8 mouse cellular contexts compared by ENCODE assay signal in genomic region chr9:66124111-66124531, GRCm38 (mm10). TPM values are rescaled to one million over a fixed set of nuclear protein-coding genes. Genes with fewer than 3 reads are reported as not detected.
DNase-seq lines count a peak whose midpoint lies in the region; ATAC-seq and TF ChIP-seq lines count a peak whose summit lies in the region.

No protein-coding gene starts in this region.

- H3K36me3 ChIP-seq in kidney, adult 2 months (ENCODE audit: control insufficient read depth, insufficient read depth, low read length): no peaks in the 10 kb centered on the region
- 0 out of 2 replicates have a peak, but pooled peaks cover 2% of the 10 kb centered on the region for H3K36me3 ChIP-seq in intestine, embryonic 14.5 days (ENCODE audit: control insufficient read depth, insufficient read depth, low read length)
- H3K36me3 ChIP-seq in lung, postnatal 0 days (ENCODE audit: insufficient read depth, low read length): no peaks in the 10 kb centered on the region
- no peaks in the 10 kb centered on the region for H3K36me3 ChIP-seq in testis, adult 2 months (ENCODE audit: control insufficient read depth, insufficient read depth, low read length)

- H3K9me3 ChIP-seq in intestine, embryonic 14.5 days (ENCODE audit: control insufficient read depth, low read length): no peaks in the 10 kb centered on the region
- no peaks in the 10 kb centered on the region for H3K9me3 ChIP-seq in lung, postnatal 0 days (ENCODE audit: low read length)

- no peak for TF ChIP-seq POLR2A in kidney, adult 2 months (IDR thresholded peaks at IDR 0.05; ENCODE audit: low read depth, low read length)
- 0 out of 2 replicates have a peak, but pooled peaks have one; percentile 32 for TF ChIP-seq POLR2A in embryonic fibroblast, embryonic 13.5 days (IDR thresholded peaks at IDR 0.05; ENCODE audit: low read depth, low read length)
- TF ChIP-seq POLR2A in testis, adult 2 months (IDR thresholded peaks at IDR 0.05; ENCODE audit: control insufficient read depth, low read depth, low read length): no peak

- H3K4me2 ChIP-seq in intestine, embryonic 14.5 days (ENCODE audit: low read length): peak overlapping the region; percentile 67
- peak overlapping the region; percentile 71 for H3K4me2 ChIP-seq in lung, postnatal 0 days (replicated peaks; ENCODE audit: low read depth, low read length)

- no peak for TF ChIP-seq EP300 in lung, postnatal 0 days (IDR thresholded peaks at IDR 0.05)

- H3K4me3 ChIP-seq in kidney, adult 2 months (ENCODE audit: insufficient read depth, low read depth, low read length): peak overlapping the region; percentile 84
- H3K4me3 ChIP-seq in embryonic fibroblast, embryonic 13.5 days (ENCODE audit: insufficient read depth, low read length): peak overlapping the region; percentile 85
- H3K4me3 ChIP-seq in intestine, embryonic 14.5 days (ENCODE audit: low read depth, low read length): peak overlapping the region; percentile 83
- peak overlapping the region; percentile 82 for H3K4me3 ChIP-seq in lung, postnatal 0 days (ENCODE audit: low read depth, low read length)
- H3K4me3 ChIP-seq in testis, adult 2 months (ENCODE audit: control insufficient read depth, low read depth, low read length): peak overlapping the region; percentile 99

- WGBS in kidney, adult 2 months: under 1% methylated on average over 12 of the region's 12 CpGs
- WGBS in intestine, embryonic 14.5 days: 0% methylated on average over 12 of the region's 12 CpGs
- under 1% methylated on average over 12 of the region's 12 CpGs for WGBS in lung, postnatal 0 days

- H3K27me3 ChIP-seq in kidney, adult 2 months (replicated peaks; ENCODE audit: control insufficient read depth, insufficient read depth, low read length): no peaks in the 10 kb centered on the region; the same call in 1 of the 2 replicates
- H3K27me3 ChIP-seq in intestine, embryonic 14.5 days (replicated peaks; ENCODE audit: control insufficient read depth, insufficient read depth, low read length): no peaks in the 10 kb centered on the region
- no peaks in the 10 kb centered on the region for H3K27me3 ChIP-seq in lung, postnatal 0 days (replicated peaks; ENCODE audit: insufficient read depth, low read length)
- no peaks in the 10 kb centered on the region for H3K27me3 ChIP-seq in testis, adult 2 months (ENCODE audit: control insufficient read depth, insufficient read depth, low read length)

- DNase-seq in kidney, adult 2 months: peak; percentile 44
- no peak for DNase-seq in kidney, adult 18-20 months
- peak; percentile 40 for DNase-seq in MEL-GATA-1-ER (ENCODE audit: extremely low read depth, low read depth)
- DNase-seq in intestine, embryonic 14.5 days (ENCODE audit: low spot score): no peak
- peak; percentile 70 for DNase-seq in lung, postnatal 0 days (ENCODE audit: low spot score)

- peak overlapping the region; percentile 34 for H3K27ac ChIP-seq in kidney, adult 2 months (ENCODE audit: insufficient read depth, low read depth, low read length)
- H3K27ac ChIP-seq in embryonic fibroblast, embryonic 13.5 days (ENCODE audit: insufficient read depth, low read length): peak overlapping the region; percentile 59
- peak overlapping the region; percentile 86 for H3K27ac ChIP-seq in intestine, embryonic 14.5 days (ENCODE audit: low read depth)
- H3K27ac ChIP-seq in lung, postnatal 0 days (ENCODE audit: low read length): peak overlapping the region; percentile 88
- H3K27ac ChIP-seq in testis, adult 2 months (ENCODE audit: control insufficient read depth, insufficient read depth, low read depth, low read length): peak overlapping the region; percentile 93

- peak; percentile 21 for ATAC-seq in intestine, embryonic 14.5 days (replicated peaks; ENCODE audit: low FRiP score, low TSS enrichment, low read depth)
- 0 out of 2 replicates have a peak, but pooled peaks have one; percentile 12 for ATAC-seq in lung, postnatal 0 days
- no peak for ATAC-seq in monocyte, adult 5-6 weeks (replicated peaks; ENCODE audit: insufficient number of reproducible peaks, low FRiP score, low TSS enrichment, poor library complexity, severe bottlenecking)

- no peak for TF ChIP-seq CTCF in kidney, adult 2 months (conservative IDR thresholded peaks at IDR 0.05; ENCODE audit: insufficient read depth, insufficient read length, low read depth, low read length)
- no peak for TF ChIP-seq CTCF in embryonic fibroblast, embryonic 13.5 days (IDR thresholded peaks at IDR 0.05; ENCODE audit: borderline replicate concordance, insufficient read depth, low read length)
- no peak for TF ChIP-seq CTCF in lung, postnatal 0 days (IDR thresholded peaks at IDR 0.05)
- TF ChIP-seq CTCF in testis, adult 2 months (IDR thresholded peaks at IDR 0.05; ENCODE audit: control insufficient read depth, insufficient read depth, insufficient replicate concordance, low read depth, low read length): no peak

- H3K9ac ChIP-seq in intestine, embryonic 14.5 days (ENCODE audit: low read length): peak overlapping the region; percentile 83
- peak overlapping the region; percentile 73 for H3K9ac ChIP-seq in lung, postnatal 0 days (replicated peaks; ENCODE audit: low read depth)

- peaks cover 12% of the 10 kb centered on the region; the same call in 1 of the 2 replicates for H3K4me1 ChIP-seq in kidney, adult 2 months (ENCODE audit: control insufficient read depth, insufficient read depth, low read length)
- no peaks in the 10 kb centered on the region for H3K4me1 ChIP-seq in embryonic fibroblast, embryonic 13.5 days (ENCODE audit: control insufficient read depth, insufficient read depth, low read length)
- peaks cover 15% of the 10 kb centered on the region for H3K4me1 ChIP-seq in intestine, embryonic 14.5 days (replicated peaks; ENCODE audit: control insufficient read depth, insufficient read depth, low read length)
- H3K4me1 ChIP-seq in lung, postnatal 0 days (ENCODE audit: insufficient read depth, low read depth, low read length): peaks cover 3% of the 10 kb centered on the region; the same call in 1 of the 2 replicates
- H3K4me1 ChIP-seq in testis, adult 2 months (ENCODE audit: control insufficient read depth, insufficient read depth, low read length): peaks cover 12% of the 10 kb centered on the region

RNA-seq across cellular contexts. Expression of gene Snx1, which starts 2.3 kb away (rescaled TPM):
- 74.3 and 76.7 TPM in 2 replicates for polyA plus RNA-seq in kidney, adult 2 months (2012; rRNA removed)
- polyA plus RNA-seq in embryonic fibroblast, embryonic 13.5 days (2011; ENCODE audit: insufficient read length, low read depth, missing spikeins): 58.6 and 70.5 TPM in 2 replicates
- polyA plus RNA-seq in intestine, embryonic 14.5 days (2014; fragmentation: Nextera tagmentation; extraction: Ambion mirVana): 136 and 148 TPM in 2 replicates
- 108 and 112 TPM in 2 replicates for polyA plus RNA-seq in lung, postnatal 0 days (2015; fragmentation: Nextera tagmentation; extraction: Ambion mirVana)
- polyA plus RNA-seq in testis, adult 2 months (2012; rRNA removed): 98.1 and 102 TPM in 2 replicates
- total RNA-seq in monocyte, adult 5-6 weeks (2017): 118 to 143 TPM (median 135 TPM) in 3 replicates

RNA-seq across cellular contexts. Expression of gene Ciao2a, which starts 2.3 kb away (rescaled TPM):
- polyA plus RNA-seq in kidney, adult 2 months (2012; rRNA removed): 23.3 and 39.9 TPM in 2 replicates
- 46.9 and 48.2 TPM in 2 replicates for polyA plus RNA-seq in embryonic fibroblast, embryonic 13.5 days (2011; ENCODE audit: insufficient read length, low read depth, missing spikeins)
- 188 and 189 TPM in 2 replicates for polyA plus RNA-seq in intestine, embryonic 14.5 days (2014; fragmentation: Nextera tagmentation; extraction: Ambion mirVana)
- polyA plus RNA-seq in lung, postnatal 0 days (2015; fragmentation: Nextera tagmentation; extraction: Ambion mirVana): 110 and 111 TPM in 2 replicates
- polyA plus RNA-seq in testis, adult 2 months (2012; rRNA removed): 15.1 and 18.2 TPM in 2 replicates
- total RNA-seq in monocyte, adult 5-6 weeks (2017): 112 to 213 TPM (median 210 TPM) in 3 replicates

RNA-seq across cellular contexts. Expression of gene Dapk2, which starts 33.9 kb away (rescaled TPM):
- 10.8 and 11.8 TPM in 2 replicates for polyA plus RNA-seq in kidney, adult 2 months (2012; rRNA removed)
- polyA plus RNA-seq in embryonic fibroblast, embryonic 13.5 days (2011; ENCODE audit: insufficient read length, low read depth, missing spikeins): 0.30 TPM in 1 of 2 replicates, not detected in the other
- polyA plus RNA-seq in intestine, embryonic 14.5 days (2014; fragmentation: Nextera tagmentation; extraction: Ambion mirVana): 4.4 and 4.8 TPM in 2 replicates
- 60.9 and 66.6 TPM in 2 replicates for polyA plus RNA-seq in lung, postnatal 0 days (2015; fragmentation: Nextera tagmentation; extraction: Ambion mirVana)
- 0.67 and 0.70 TPM in 2 replicates for polyA plus RNA-seq in testis, adult 2 months (2012; rRNA removed)
- 15.3 to 32.1 TPM (median 19.4 TPM) in 3 replicates for total RNA-seq in monocyte, adult 5-6 weeks (2017)

RNA-seq across cellular contexts. Expression of gene Snx22, which starts 54.6 kb away (rescaled TPM):
- 1.1 and 1.6 TPM in 2 replicates for polyA plus RNA-seq in kidney, adult 2 months (2012; rRNA removed)
- 0.25 and 0.33 TPM in 2 replicates for polyA plus RNA-seq in embryonic fibroblast, embryonic 13.5 days (2011; ENCODE audit: insufficient read length, low read depth, missing spikeins)
- polyA plus RNA-seq in intestine, embryonic 14.5 days (2014; fragmentation: Nextera tagmentation; extraction: Ambion mirVana): 0.56 and 0.96 TPM in 2 replicates
- polyA plus RNA-seq in lung, postnatal 0 days (2015; fragmentation: Nextera tagmentation; extraction: Ambion mirVana): 25.7 and 28.3 TPM in 2 replicates
- 0.10 and 0.22 TPM in 2 replicates for polyA plus RNA-seq in testis, adult 2 months (2012; rRNA removed)
- 1.3 to 2.6 TPM (median 1.6 TPM) in 3 replicates for total RNA-seq in monocyte, adult 5-6 weeks (2017)

Comparison
In these comparisons a context has a peak if more than half of its experiments do, and no peak if none do; other contexts are left out.
1. DNase-seq: peak in kidney, adult 2 months (single experiment), MEL-GATA-1-ER (single experiment) and lung, postnatal 0 days (single experiment); none in kidney, adult 18-20 months (single experiment) and intestine, embryonic 14.5 days (single experiment).
2. H3K27ac ChIP-seq: peak in every context shown above with its lines; median percentile 93 in testis, adult 2 months; 88 in lung, postnatal 0 days; 86 in intestine, embryonic 14.5 days; 59 in embryonic fibroblast, embryonic 13.5 days; 34 in kidney, adult 2 months.
3. Peak in every context shown above with its lines, with median percentiles within 50 percentile points of each other: H3K4me3 ChIP-seq.